Mouse (Mus musculus) adrenal gland, postnatal 10 days (tissue): ENCODE data around the gene Arhgap40. TPM values are rescaled to one million over a fixed set of nuclear protein-coding genes. Genes with fewer than 3 reads are reported as not detected.

ENCODE experiments used
- DNase-seq: peaks from one replicate; pipeline ENCODE4 v3.0.0; 2021; ENCODE audit warnings: mixed read lengths
- total RNA-seq, 2 experiments: library from RNA; stranded (reverse); gene quantifications; 2 replicates each; pipeline ENCODE4 v1.2.3; 2021

Gene Arhgap40
- total RNA-seq, 2 experiments from 2014 or later = not detected

DNA sequence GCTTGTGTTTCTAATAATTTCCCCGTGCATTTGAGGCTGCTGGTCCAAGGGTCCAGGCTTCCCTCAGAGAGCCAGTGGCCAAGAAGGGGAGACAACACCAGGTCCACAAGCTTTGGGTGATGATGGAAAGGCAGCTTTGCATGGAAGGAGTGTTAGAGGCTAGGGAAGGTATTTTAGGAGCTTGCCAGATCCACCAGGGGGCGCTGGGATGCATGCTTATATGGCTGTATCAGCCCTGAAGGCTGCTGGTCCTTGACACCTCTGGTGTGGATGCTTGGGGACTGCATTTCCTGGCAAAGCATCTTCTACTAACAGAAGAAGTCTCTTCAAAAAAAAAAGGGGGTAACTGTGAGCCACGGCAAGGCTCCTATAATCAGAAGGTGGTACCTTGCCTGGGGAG, 37.5 kb downstream of the Arhgap40 start:
- DNase-seq = peak; percentile 89

- DNase-seq = peak; percentile 28
These were observed 41.8 kb downstream of the Arhgap40 start for GRCm38 (mm10) chr2:158554366-158554765.

DNA sequence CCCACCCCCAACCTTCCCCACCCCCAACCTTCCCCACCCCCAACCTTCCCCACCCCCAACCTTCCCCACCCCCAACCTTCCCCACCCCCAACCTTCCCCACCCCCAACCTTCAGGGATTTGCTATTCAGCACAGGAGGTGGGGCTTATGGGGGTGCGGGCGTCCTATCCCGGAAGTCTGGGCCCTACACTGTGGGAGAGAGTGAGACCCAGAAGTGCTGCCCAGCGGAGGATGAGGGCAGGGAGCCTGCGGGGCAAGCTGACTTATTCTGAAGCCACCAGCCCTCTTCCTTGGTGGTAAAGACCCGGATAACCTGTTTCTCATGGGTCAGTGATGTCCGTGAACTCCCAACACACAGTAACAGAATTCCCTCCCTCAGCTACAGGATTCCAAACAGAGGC, 42.7 kb downstream of the Arhgap40 start:
- peak; percentile 58 for DNase-seq

DNA sequence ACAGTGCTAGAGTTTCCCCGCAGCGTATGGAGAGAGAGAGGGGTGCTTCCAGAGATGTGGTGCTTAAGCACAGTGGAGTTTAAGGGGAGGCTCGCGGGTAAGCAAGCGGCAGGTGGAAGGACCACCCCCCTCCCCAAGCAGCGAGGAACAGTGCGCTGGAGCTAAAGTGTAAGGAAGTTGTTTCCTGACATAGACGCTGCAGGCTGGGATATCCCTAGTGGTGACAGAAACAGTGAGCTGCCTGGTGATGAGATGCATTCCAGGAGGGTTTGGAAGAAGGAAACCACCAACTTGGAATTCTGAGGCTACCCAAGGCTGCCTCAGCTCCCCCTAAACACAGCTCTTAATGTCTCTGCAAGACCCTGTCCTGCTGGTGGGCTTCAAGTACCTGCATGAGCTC, 43.2 kb downstream of the Arhgap40 start:
- DNase-seq = no peak

- DNase-seq = peak; percentile 85
These were observed 43.6 kb downstream of the Arhgap40 start for GRCm38 (mm10) chr2:158556225-158556624.

GRCm38 (mm10) chr2:158556750-158557149, 44.2 kb downstream of the Arhgap40 start:
- no peak for DNase-seq

DNA sequence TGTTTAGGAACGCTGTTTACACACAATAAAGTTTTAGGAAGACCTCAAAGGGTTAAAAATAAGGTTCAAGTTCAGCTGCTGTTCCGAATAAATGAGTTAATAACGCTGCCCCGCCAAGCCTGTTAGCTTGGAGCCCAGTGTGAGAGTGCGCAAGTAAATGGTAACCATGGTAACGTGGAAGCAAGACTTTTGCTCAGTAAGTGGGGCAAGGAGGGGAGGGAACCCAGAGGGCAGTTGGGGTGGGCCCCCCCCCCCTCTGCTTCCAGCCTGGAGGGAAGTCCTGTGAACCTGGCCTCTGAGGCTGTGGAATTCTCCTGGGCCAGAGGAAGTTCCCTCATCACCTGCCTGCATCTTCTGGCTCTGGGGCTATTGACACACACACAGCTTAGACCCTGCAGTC, 47.3 kb downstream of the Arhgap40 start:
- no peak for DNase-seq

DNA sequence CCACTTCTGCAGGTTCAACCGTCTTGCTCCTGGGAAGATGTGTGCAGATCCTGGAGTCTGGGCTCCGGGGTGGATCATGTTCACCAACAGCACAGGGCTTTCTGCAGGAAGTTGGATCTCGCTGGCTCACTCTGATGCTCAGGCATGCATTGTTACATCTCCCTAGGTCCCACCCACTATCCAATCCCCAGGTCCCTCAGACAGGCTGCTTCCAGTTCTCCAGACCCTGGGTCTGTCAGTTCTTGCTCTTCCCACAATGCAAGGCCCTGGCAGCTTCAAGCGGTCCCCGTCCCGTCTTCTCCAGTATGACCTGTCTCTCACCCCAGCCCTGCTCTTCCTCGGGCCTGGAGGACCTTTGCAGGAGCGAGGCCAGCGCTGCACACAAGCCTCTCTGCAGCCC, 48.2 kb downstream of the Arhgap40 start:
- DNase-seq = no peak

GRCm38 (mm10) chr2:158561371-158562144, 49.0 kb downstream of the Arhgap40 start:
- no peak for DNase-seq

DNA sequence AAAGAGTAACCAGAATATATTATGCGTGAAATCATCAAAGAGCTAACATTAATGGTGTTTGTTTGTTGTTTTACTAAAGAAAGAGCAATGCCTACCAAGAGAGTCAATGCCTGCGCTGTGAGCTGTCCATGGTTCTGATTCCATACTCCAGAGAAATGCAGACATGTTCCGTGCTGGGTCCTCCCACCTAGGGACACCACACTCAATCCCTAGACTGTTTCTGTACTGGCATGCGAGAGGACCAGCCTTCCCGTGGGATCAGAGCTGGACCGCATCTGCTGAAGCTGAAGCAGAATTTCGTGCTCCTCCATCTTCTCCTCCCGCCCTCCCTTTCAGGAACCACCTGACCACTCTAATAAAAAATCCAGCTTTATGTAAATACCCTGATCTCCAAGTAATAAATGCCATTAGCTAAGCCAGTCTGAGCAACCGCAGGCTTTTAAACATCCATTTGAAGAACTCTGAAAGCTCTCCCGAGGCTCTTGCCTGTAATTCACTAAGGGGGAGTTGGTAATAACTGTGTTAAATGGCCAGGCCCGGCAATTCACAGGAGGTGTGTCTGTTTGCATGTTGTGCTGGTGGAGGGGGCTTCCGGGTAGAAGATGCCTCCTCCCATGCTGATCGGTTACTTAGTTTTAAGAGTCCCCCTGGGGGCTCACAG, 58.0 kb downstream of the Arhgap40 start:
- DNase-seq = peak; percentile 81

GRCm38 (mm10) chr2:158579979-158580378, 67.4 kb downstream of the Arhgap40 start:
- no peak for DNase-seq

DNA sequence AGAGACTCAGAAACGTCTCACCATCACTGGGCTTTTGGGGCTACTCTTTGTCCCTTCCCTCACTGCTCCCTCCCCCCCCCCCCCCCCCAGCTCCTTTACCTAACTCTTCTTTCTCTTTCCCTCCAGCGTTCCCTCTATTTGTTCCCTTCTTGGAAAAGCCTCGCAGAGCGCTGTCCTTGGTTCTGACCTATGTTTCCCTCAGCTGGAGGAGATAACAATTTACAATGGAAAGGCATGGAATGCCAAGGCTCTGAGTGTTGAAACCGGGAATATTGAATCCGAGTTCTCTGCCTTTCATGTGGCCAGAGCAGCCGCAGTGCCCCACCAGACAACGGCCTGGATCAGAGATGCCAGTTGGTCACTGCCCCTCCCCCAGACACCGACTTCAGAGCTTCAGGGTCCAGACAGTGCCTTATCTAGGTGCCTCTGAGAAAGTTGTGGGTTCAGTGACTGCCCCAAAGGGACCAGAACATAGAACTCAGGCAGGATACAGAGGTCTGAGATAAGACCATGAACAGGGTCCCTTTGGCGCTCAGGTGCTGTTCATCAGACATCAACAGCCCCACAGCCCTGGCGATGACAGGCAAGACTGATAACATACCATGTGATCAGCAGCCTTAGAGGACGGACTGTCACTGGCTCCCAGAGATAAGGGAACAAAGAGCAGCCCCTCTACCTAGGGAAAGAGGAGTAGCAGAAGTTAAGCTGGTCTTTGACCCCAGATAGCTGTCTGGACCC, 72.2 kb downstream of the Arhgap40 start:
- DNase-seq = peak; percentile 76

- no peak for DNase-seq
These were observed 76.1 kb downstream of the Arhgap40 start for GRCm38 (mm10) chr2:158588524-158589271.

- DNase-seq = no peak
These were observed 77.9 kb downstream of the Arhgap40 start for GRCm38 (mm10) chr2:158590495-158590894.

DNA sequence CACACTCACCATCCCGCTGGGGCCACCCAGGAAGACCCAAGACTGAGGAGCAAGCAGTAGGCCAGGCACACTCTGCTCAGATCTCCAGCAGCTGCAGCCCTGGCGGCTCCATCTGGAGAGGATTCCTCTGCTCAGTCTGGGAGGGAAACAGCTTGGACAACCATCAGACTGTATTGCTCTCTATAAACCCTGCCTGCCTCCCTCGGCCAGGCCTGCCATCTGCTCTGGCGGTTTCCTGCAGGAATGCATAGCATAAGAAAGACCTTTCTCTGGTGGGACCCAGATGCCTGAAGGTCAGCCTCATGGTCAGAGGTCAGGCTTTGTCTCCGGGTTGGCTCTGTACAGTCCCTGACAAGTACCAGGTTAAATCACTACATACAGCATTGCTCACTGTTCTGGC, 78.7 kb downstream of the Arhgap40 start:
- DNase-seq = no peak

GRCm38 (mm10) chr2:158593371-158593770, 80.8 kb downstream of the Arhgap40 start:
- DNase-seq = no peak

GRCm38 (mm10) chr2:158595103-158595502, 82.5 kb downstream of the Arhgap40 start:
- peak; percentile 44 for DNase-seq

GRCm38 (mm10) chr2:158595577-158595976, 83.0 kb downstream of the Arhgap40 start:
- no peak for DNase-seq

GRCm38 (mm10) chr2:158596803-158597202, 84.2 kb downstream of the Arhgap40 start:
- DNase-seq = no peak
